Mouse (Mus musculus) heart, embryonic 13.5 days (tissue): ENCODE measurements around the gene Ppfia1. TPM values are rescaled to one million over a fixed set of nuclear protein-coding genes. Genes with fewer than 3 reads are reported as not detected.

Experiments used
- ATAC-seq: fragments of 200-750 bp; cut with Nextera tagmentation; 2 replicates; pipeline ENCODE4 v1.8.0; 2017; ENCODE audit warnings: moderate TSS enrichment; ENCODE audit not compliant: insufficient number of reproducible peaks, low FRiP score, low TSS enrichment; ENCODE audit errors: extremely low read depth
- H3K27ac ChIP-seq: fragments of 300-500 bp; sonication (generic); replicated peaks from 2 replicates; pipeline ENCODE4 v1.5.1; 2015; ENCODE audit warnings: moderate library complexity, mild to moderate bottlenecking, inconsistent platforms
- H3K27me3 ChIP-seq: fragments of 300-500 bp; sonication (generic); replicated peaks from 2 replicates; pipeline ENCODE4 v1.6.1; 2015; ENCODE audit warnings: mild to moderate bottlenecking, inconsistent platforms
- H3K36me3 ChIP-seq: fragments of 300-500 bp; sonication (generic); 2 replicates; pipeline ENCODE4 v1.6.1; 2015; ENCODE audit warnings: mild to moderate bottlenecking, inconsistent platforms
- H3K4me1 ChIP-seq: fragments of 300-500 bp; sonication (generic); 2 replicates; pipeline ENCODE4 v1.6.1; 2015; ENCODE audit warnings: inconsistent platforms
- H3K4me2 ChIP-seq: fragments of 300-500 bp; sonication (generic); 2 replicates; pipeline ENCODE4 v1.6.1; 2015; ENCODE audit warnings: inconsistent platforms, mild to moderate bottlenecking, moderate library complexity
- H3K4me3 ChIP-seq: fragments of 300-500 bp; sonication (generic); 2 replicates; pipeline ENCODE4 v1.5.1; 2015; ENCODE audit warnings: moderate library complexity, mild to moderate bottlenecking, inconsistent platforms
- H3K9ac ChIP-seq: fragments of 300-500 bp; sonication (generic); 2 replicates; pipeline ENCODE4 v1.6.1; 2015; ENCODE audit warnings: inconsistent platforms, mild to moderate bottlenecking, moderate library complexity
- H3K9me3 ChIP-seq: fragments of 300-500 bp; sonication (generic); 2 replicates; pipeline ENCODE4 v1.6.1; 2016; ENCODE audit warnings: inconsistent platforms
- WGBS: fragments of 180-500 bp; shearing (Covaris S2); methylation state at CpG from one replicate; pipeline ENCODE4 v1.1.7; 2015; ENCODE audit warnings: mixed read lengths; 5-methylcytosine and 5-hydroxymethylcytosine counted together
- polyA plus RNA-seq: library from polyadenylated mRNA; unstranded; fragments of >200 nt; fragmentation: Nextera tagmentation; extraction: Ambion mirVana; gene quantifications from 2 replicates; pipeline ENCODE4 v1.2.1, GENCODE M21; 2015

Ppfia1 gene
- polyA plus RNA-seq, 1 experiment from 2014 or later: 23.3 TPM

GRCm38 (mm10) chr7:144571598-144571997 lies 18.1 kb upstream of the Ppfia1 start:
- Histone ChIP-seq H3K27ac (no peak overlapping the region), H3K4me1 (peaks cover 11% of the 10 kb centered on the region), H3K4me3 (no peak overlapping the region), H3K27me3 (0 out of 2 replicates have a peak, but pooled peaks cover 7% of the 10 kb centered on the region), H3K9me3 (no peaks in the 10 kb centered on the region), H3K36me3 (no peaks in the 10 kb centered on the region), H3K9ac (no peak overlapping the region), H3K4me2 (no peak overlapping the region)
- no peak for ATAC-seq

- Histone ChIP-seq H3K4me2 (no peak overlapping the region), H3K9me3 (no peaks in the 10 kb centered on the region), H3K4me3 (no peak overlapping the region), H3K9ac (no peak overlapping the region), H3K4me1 (peaks cover 13% of the 10 kb centered on the region), H3K27ac (peak overlapping the region; percentile 45; the same call in 1 of the 2 replicates), H3K36me3 (no peaks in the 10 kb centered on the region), H3K27me3 (peaks cover 14% of the 10 kb centered on the region)
- ATAC-seq: no peak; the same call in 1 of the 2 replicates
- WGBS: 44% methylated on average over 7 of the region's 7 CpGs
Observed at GRCm38 (mm10) chr7:144569428-144569827, 15.9 kb upstream of the Ppfia1 start.

GRCm38 (mm10) chr7:144568091-144568490 lies 14.6 kb upstream of the Ppfia1 start:
- peaks cover 20% of the 10 kb centered on the region for H3K4me1 ChIP-seq
- H3K4me2 ChIP-seq: no peak overlapping the region
- peaks cover 14% of the 10 kb centered on the region for H3K27me3 ChIP-seq
- H3K4me3 ChIP-seq: no peak overlapping the region
- ATAC-seq: no peak
- no peak overlapping the region for H3K27ac ChIP-seq
- H3K36me3 ChIP-seq: no peaks in the 10 kb centered on the region
- H3K9ac ChIP-seq: no peak overlapping the region
- no peaks in the 10 kb centered on the region for H3K9me3 ChIP-seq

GRCm38 (mm10) chr7:144566921-144567682 lies 13.6 kb upstream of the Ppfia1 start:
- Histone ChIP-seq H3K9ac (no peak overlapping the region), H3K36me3 (no peaks in the 10 kb centered on the region), H3K4me1 (peaks cover 20% of the 10 kb centered on the region), H3K9me3 (no peaks in the 10 kb centered on the region), H3K27me3 (peaks cover 14% of the 10 kb centered on the region), H3K27ac (no peak overlapping the region), H3K4me2 (no peak overlapping the region), H3K4me3 (no peak overlapping the region)
- 68% methylated on average over 3 of the region's 3 CpGs for WGBS
- ATAC-seq: no peak

GRCm38 (mm10) chr7:144563456-144564155 lies 10.1 kb upstream of the Ppfia1 start:
- Histone ChIP-seq H3K36me3 (no peaks in the 10 kb centered on the region), H3K27me3 (peaks cover 7% of the 10 kb centered on the region), H3K9me3 (no peaks in the 10 kb centered on the region), H3K27ac (no peak overlapping the region), H3K9ac (no peak overlapping the region), H3K4me1 (peaks cover 9% of the 10 kb centered on the region; the same call in 1 of the 2 replicates), H3K4me3 (no peak overlapping the region), H3K4me2 (no peak overlapping the region)
- 62% methylated on average over 9 of the region's 9 CpGs for WGBS
- ATAC-seq: no peak

DNA sequence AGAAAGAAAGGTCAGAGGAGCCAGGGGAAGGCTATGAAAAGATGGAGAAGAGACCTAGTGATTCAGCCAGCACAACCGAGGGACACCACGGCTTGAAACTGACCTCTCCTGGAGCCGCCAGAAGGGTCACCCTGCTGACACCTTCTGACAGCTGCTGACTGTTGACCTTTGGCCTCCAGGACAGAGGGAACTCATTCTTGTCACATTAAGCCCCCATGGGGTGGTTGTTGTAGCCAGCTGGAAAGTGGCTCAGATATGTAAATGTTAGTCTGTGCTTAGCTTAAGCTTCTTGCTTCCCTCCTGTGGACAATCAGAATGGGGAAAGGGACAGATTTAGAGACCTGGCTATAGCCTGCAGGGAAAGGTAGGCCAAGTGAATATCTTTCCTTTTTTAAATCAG lies 8.5 kb upstream of the Ppfia1 start:
- Histone ChIP-seq H3K4me1 (peaks cover 9% of the 10 kb centered on the region; the same call in 1 of the 2 replicates), H3K4me3 (no peak overlapping the region), H3K27me3 (peaks cover 7% of the 10 kb centered on the region), H3K36me3 (no peaks in the 10 kb centered on the region), H3K27ac (no peak overlapping the region), H3K4me2 (no peak overlapping the region), H3K9me3 (no peaks in the 10 kb centered on the region), H3K9ac (no peak overlapping the region)
- ATAC-seq: no peak
- WGBS: 23% methylated on average over 3 of the region's 3 CpGs

- ATAC-seq: no peak
Observed at GRCm38 (mm10) chr7:144560594-144560993, 7.1 kb upstream of the Ppfia1 start.

GRCm38 (mm10) chr7:144558552-144558951 lies 5.0 kb upstream of the Ppfia1 start:
- Histone ChIP-seq H3K27me3 (peaks cover 6% of the 10 kb centered on the region; the same call in 1 of the 2 replicates), H3K27ac (no peak overlapping the region), H3K36me3 (no peaks in the 10 kb centered on the region), H3K9ac (no peak overlapping the region), H3K4me1 (peaks cover 6% of the 10 kb centered on the region; the same call in 1 of the 2 replicates), H3K4me3 (no peak overlapping the region), H3K9me3 (no peaks in the 10 kb centered on the region), H3K4me2 (no peak overlapping the region)
- WGBS: 53% methylated on average over 6 of the region's 6 CpGs
- no peak for ATAC-seq

More at GRCm38 (mm10) chr7:144560594-144560993, 7.1 kb upstream of the Ppfia1 start:
- Histone ChIP-seq H3K27ac (no peak overlapping the region), H3K9me3 (no peaks in the 10 kb centered on the region), H3K36me3 (no peaks in the 10 kb centered on the region), H3K4me1 (peaks cover 9% of the 10 kb centered on the region; the same call in 1 of the 2 replicates), H3K4me2 (no peak overlapping the region), H3K4me3 (no peak overlapping the region), H3K9ac (no peak overlapping the region), H3K27me3 (peaks cover 3% of the 10 kb centered on the region; the same call in 1 of the 2 replicates)
- 73% methylated on average over 4 of the region's 4 CpGs for WGBS

- peaks cover 6% of the 10 kb centered on the region; the same call in 1 of the 2 replicates for H3K27me3 ChIP-seq
- H3K9me3 ChIP-seq: no peaks in the 10 kb centered on the region
- peaks cover 32% of the 10 kb centered on the region for H3K36me3 ChIP-seq
- no peak overlapping the region for H3K27ac ChIP-seq
- peaks cover 32% of the 10 kb centered on the region for H3K4me1 ChIP-seq
- 0 out of 2 replicates have a peak, but pooled peaks have one; percentile 1 for ATAC-seq
- WGBS: 25% methylated on average over 8 of the region's 8 CpGs
- H3K4me2 ChIP-seq: peak overlapping the region; percentile 86
- peak overlapping the region; percentile 85 for H3K9ac ChIP-seq
- peak overlapping the region; percentile 97 for H3K4me3 ChIP-seq
Observed at GRCm38 (mm10) chr7:144554123-144554472, 569 bp upstream of the Ppfia1 start.

- H3K4me2 ChIP-seq: peak overlapping the region; percentile 86
- WGBS: 85% methylated on average over 8 of the region's 8 CpGs
- peaks cover 6% of the 10 kb centered on the region; the same call in 1 of the 2 replicates for H3K27me3 ChIP-seq
Observed at GRCm38 (mm10) chr7:144552274-144552673, 1.3 kb downstream of the Ppfia1 start.

GRCm38 (mm10) chr7:144550811-144551210 lies 2.7 kb downstream of the Ppfia1 start:
- Histone ChIP-seq H3K27me3 (peaks cover 6% of the 10 kb centered on the region; the same call in 1 of the 2 replicates), H3K4me1 (peaks cover 36% of the 10 kb centered on the region), H3K4me3 (no peak overlapping the region), H3K4me2 (no peak overlapping the region), H3K9ac (peak overlapping the region; percentile 38; the same call in 1 of the 2 replicates), H3K27ac (no peak overlapping the region), H3K36me3 (peaks cover 57% of the 10 kb centered on the region), H3K9me3 (no peaks in the 10 kb centered on the region)
- 56% methylated on average over 1 of the region's 1 CpGs for WGBS
- no peak for ATAC-seq

More at GRCm38 (mm10) chr7:144552274-144552673, 1.3 kb downstream of the Ppfia1 start:
- H3K9me3 ChIP-seq: no peaks in the 10 kb centered on the region
- no peak for ATAC-seq
- peak overlapping the region; percentile 98 for H3K9ac ChIP-seq
- H3K4me1 ChIP-seq: peaks cover 32% of the 10 kb centered on the region
- H3K4me3 ChIP-seq: peak overlapping the region; percentile 97
- peaks cover 46% of the 10 kb centered on the region for H3K36me3 ChIP-seq
- no peak overlapping the region for H3K27ac ChIP-seq
